Mouse (Mus musculus) C3H10T1/2 (cell line): ENCODE data around the gene Gm15262. TPM values are rescaled to one million over a fixed set of nuclear protein-coding genes. Genes with fewer than 3 reads are reported as not detected.

Experiments
- polyA plus RNA-seq, 2 experiments: library from polyadenylated mRNA; unstranded; fragments of >200 nt; fragmentation: generic; extraction: Trizol; gene quantifications; one replicate each; pipeline ENCODE4 v1.2.1; 2012; ENCODE audit warnings: missing spikeins in 2 of 2

Gm15262 gene
- polyA plus RNA-seq = not detected

DNA sequence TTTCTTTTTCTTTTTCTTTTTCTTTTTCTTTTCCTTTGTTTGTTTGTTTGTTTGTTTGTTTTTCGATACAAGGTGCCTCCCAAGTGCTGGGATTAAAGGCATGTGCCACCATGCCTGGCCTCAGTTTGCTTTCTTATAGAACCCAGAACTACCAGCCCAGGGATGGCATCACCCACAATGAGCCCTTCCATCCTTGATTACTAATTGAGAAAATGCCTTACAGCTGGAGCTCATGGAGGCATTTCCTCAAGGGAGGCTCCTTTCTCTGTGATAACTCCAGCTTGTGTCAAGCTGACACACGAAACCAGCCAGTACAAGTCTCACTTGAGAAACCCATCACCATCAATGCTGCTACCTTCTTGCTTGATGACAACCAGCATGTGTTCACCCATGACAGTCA is at the start of gene Gm15262:
TSS of gene Gm15262 (plus strand) at position 301 of the 400 bp plus-strand sequence.

Other genes with a start within 250 kb of the Gm15262 start
- gene Scml2, start 170.3 kb upstream of the Gm15262 start, polyA plus RNA-seq = 1 to 10 TPM in 1 of 2 experiments, under 1 TPM in 1; 0.08 to 1.3 TPM